In the genomic region with DNA sequence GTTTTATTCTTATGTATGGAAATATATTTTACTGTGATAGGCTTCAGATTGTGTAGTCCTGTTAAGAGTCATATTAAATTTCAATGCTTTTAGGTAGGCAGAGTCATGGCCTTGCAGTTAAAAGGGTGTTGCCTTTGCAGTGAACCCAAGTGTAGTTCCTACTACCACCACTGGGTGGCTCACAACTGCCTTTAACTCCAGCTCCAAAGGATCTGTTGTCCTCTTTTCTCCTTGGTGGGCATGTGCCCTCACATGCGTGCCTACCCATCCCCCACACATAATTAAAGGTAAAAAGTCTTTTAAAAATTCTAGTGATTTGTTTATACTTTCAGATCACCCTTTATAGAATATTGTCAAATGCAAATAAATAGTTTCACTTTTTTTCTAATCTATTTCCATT, we compare ENCODE assay signal across 8 mouse cellular contexts. TPM values are rescaled to one million over a fixed set of nuclear protein-coding genes. Genes with fewer than 3 reads are reported as not detected.
DNase-seq lines count a peak whose midpoint lies in the region; ATAC-seq and TF ChIP-seq lines count a peak whose summit lies in the region.

No protein-coding gene starts in this region.

- no peak for TF ChIP-seq POLR2A in limb, embryonic 14.5 days (IDR thresholded peaks at IDR 0.05; ENCODE audit: borderline replicate concordance, extremely low read depth, insufficient read depth, insufficient read length)

- H3K27ac ChIP-seq in limb, embryonic 14.5 days (replicated peaks; ENCODE audit: low read depth, low read length), result no peak overlapping the region
- H3K27ac ChIP-seq in neural tube, embryonic 11.5 days (ENCODE audit: low read depth, low read length), result no peak overlapping the region
- H3K27ac ChIP-seq in stomach, postnatal 0 days (replicated peaks), result no peak overlapping the region

- H3K27me3 ChIP-seq in limb, embryonic 14.5 days (ENCODE audit: control insufficient read depth, insufficient read depth, low read length), result no peaks in the 10 kb centered on the region
- H3K27me3 ChIP-seq in neural tube, embryonic 11.5 days (ENCODE audit: control insufficient read depth, insufficient read depth, low read length), result no peaks in the 10 kb centered on the region
- H3K27me3 ChIP-seq in stomach, postnatal 0 days (ENCODE audit: control insufficient read depth, insufficient read depth, low read length), result no peaks in the 10 kb centered on the region

- no peak for TF ChIP-seq EP300 in stomach, postnatal 0 days (optimal IDR thresholded peaks at IDR 0.05)

- H3K9me3 ChIP-seq in limb, embryonic 14.5 days (ENCODE audit: control insufficient read depth, low read length), result no peaks in the 10 kb centered on the region
- no peaks in the 10 kb centered on the region for H3K9me3 ChIP-seq in neural tube, embryonic 11.5 days (ENCODE audit: control insufficient read depth, low read length)
- no peaks in the 10 kb centered on the region for H3K9me3 ChIP-seq in stomach, postnatal 0 days (ENCODE audit: control insufficient read depth, low read length)

- no peaks in the 10 kb centered on the region for H3K4me1 ChIP-seq in limb, embryonic 14.5 days (ENCODE audit: control insufficient read depth, insufficient read depth, low read length)
- no peaks in the 10 kb centered on the region for H3K4me1 ChIP-seq in neural tube, embryonic 11.5 days (ENCODE audit: control insufficient read depth, insufficient read depth, low read length)
- no peaks in the 10 kb centered on the region for H3K4me1 ChIP-seq in stomach, postnatal 0 days (replicated peaks; ENCODE audit: control insufficient read depth, insufficient read depth)

- ATAC-seq in common myeloid progenitor, adult 5-6 weeks (replicated peaks; ENCODE audit: low read depth, poor library complexity, severe bottlenecking), result peak; percentile 94
- peak; percentile 41; the same call in 1 of the 2 replicates for ATAC-seq in limb, embryonic 14.5 days (ENCODE audit: low FRiP score, low read depth)
- peak; percentile 69 for ATAC-seq in neural tube, embryonic 11.5 days (ENCODE audit: insufficient read depth, low FRiP score, low TSS enrichment)
- ATAC-seq in stomach, postnatal 0 days (ENCODE audit: low FRiP score, low TSS enrichment), result 0 out of 2 replicates have a peak, but pooled peaks have one; percentile 45

- peaks cover 17% of the 10 kb centered on the region; the same call in 1 of the 2 replicates for H3K36me3 ChIP-seq in limb, embryonic 14.5 days (ENCODE audit: control insufficient read depth, insufficient read depth, low read length)
- no peaks in the 10 kb centered on the region for H3K36me3 ChIP-seq in neural tube, embryonic 11.5 days (ENCODE audit: control insufficient read depth, insufficient read depth, low read length)
- H3K36me3 ChIP-seq in stomach, postnatal 0 days (ENCODE audit: control insufficient read depth, insufficient read depth, low read length), result no peaks in the 10 kb centered on the region

- H3K4me2 ChIP-seq in limb, embryonic 14.5 days (replicated peaks; ENCODE audit: low read depth, low read length, severe bottlenecking), result no peak overlapping the region
- no peak overlapping the region for H3K4me2 ChIP-seq in neural tube, embryonic 11.5 days (ENCODE audit: low read depth)
- no peak overlapping the region for H3K4me2 ChIP-seq in stomach, postnatal 0 days (replicated peaks; ENCODE audit: low read depth)

- peak; percentile 87 for TF ChIP-seq CTCF in stomach, postnatal 0 days (IDR thresholded peaks at IDR 0.05; ENCODE audit: low read depth)

- 6% methylated on average over 1 of the region's 1 CpGs for WGBS in limb, embryonic 14.5 days
- WGBS in neural tube, embryonic 11.5 days, result 6% methylated on average over 1 of the region's 1 CpGs
- 0% methylated on average over 1 of the region's 1 CpGs for WGBS in stomach, postnatal 0 days

- no peak overlapping the region for H3K4me3 ChIP-seq in limb, embryonic 14.5 days (replicated peaks; ENCODE audit: low read length)
- no peak overlapping the region for H3K4me3 ChIP-seq in neural tube, embryonic 11.5 days (ENCODE audit: low read depth, low read length)
- H3K4me3 ChIP-seq in stomach, postnatal 0 days (ENCODE audit: low read depth, low read length), result no peak overlapping the region

- no peak overlapping the region for H3K9ac ChIP-seq in limb, embryonic 14.5 days (ENCODE audit: low read depth, low read length, severe bottlenecking)
- no peak overlapping the region for H3K9ac ChIP-seq in neural tube, embryonic 11.5 days (ENCODE audit: low read length)
- no peak overlapping the region for H3K9ac ChIP-seq in stomach, postnatal 0 days (ENCODE audit: low read length)

- peak; percentile 14 for DNase-seq in 3134 (ENCODE audit: extremely low read depth, insufficient read length, low spot score)
- DNase-seq in adipocyte (ENCODE audit: low spot score), result peak; percentile 86
- peak; percentile 75 for DNase-seq in gastrocnemius, postnatal 10 days
- DNase-seq in kidney, adult 9 months, result peak; percentile 75
- DNase-seq in limb, embryonic 14.5 days (ENCODE audit: low spot score), result peak; percentile 73
- DNase-seq in neural tube, embryonic 11.5 days (ENCODE audit: low spot score), result peak; percentile 76
- peak; percentile 78 for DNase-seq in stomach, postnatal 0 days (ENCODE audit: low spot score)

RNA-seq across cellular contexts. Expression of a gene that starts 31.5 kb away (rescaled TPM):
- 2.1 and 5.8 TPM in 2 replicates for total RNA-seq in common myeloid progenitor, adult 5-6 weeks (2017)
- under 1 TPM; 0.09 to 0.93 TPM for total RNA-seq in gastrocnemius, postnatal 10 days (2021)
- polyA plus RNA-seq in limb, embryonic 14.5 days (2012; rRNA removed), result 0.35 TPM in 2 replicates
- 0.70 and 0.73 TPM in 2 replicates for polyA plus RNA-seq in limb, embryonic 14.5 days (2014; fragmentation: Nextera tagmentation; extraction: Ambion mirVana)
- polyA plus RNA-seq in neural tube, embryonic 11.5 days (2014; fragmentation: Nextera tagmentation; extraction: Ambion mirVana), result 0.16 and 0.31 TPM in 2 replicates
- polyA plus RNA-seq in stomach, postnatal 0 days (2015; fragmentation: Nextera tagmentation; extraction: Ambion mirVana), result 0.06 and 0.07 TPM in 2 replicates

RNA-seq across cellular contexts. Expression of a gene that starts 34.0 kb away (rescaled TPM):
- total RNA-seq in common myeloid progenitor, adult 5-6 weeks (2017), result 38.1 and 41.4 TPM in 2 replicates
- total RNA-seq in gastrocnemius, postnatal 10 days (2021), result 10 to 100 TPM; 24.1 to 25.0 TPM
- polyA plus RNA-seq in limb, embryonic 14.5 days (2012; rRNA removed), result 18.6 and 28.8 TPM in 2 replicates
- polyA plus RNA-seq in limb, embryonic 14.5 days (2014; fragmentation: Nextera tagmentation; extraction: Ambion mirVana), result 36.8 and 38.4 TPM in 2 replicates
- 45.6 and 53.4 TPM in 2 replicates for polyA plus RNA-seq in neural tube, embryonic 11.5 days (2014; fragmentation: Nextera tagmentation; extraction: Ambion mirVana)
- 38.8 and 39.2 TPM in 2 replicates for polyA plus RNA-seq in stomach, postnatal 0 days (2015; fragmentation: Nextera tagmentation; extraction: Ambion mirVana)

RNA-seq across cellular contexts. Expression of a gene that starts 34.1 kb away (rescaled TPM):
- 11.1 and 12.7 TPM in 2 replicates for total RNA-seq in common myeloid progenitor, adult 5-6 weeks (2017)
- 1 to 10 TPM; 8.9 to 9.5 TPM for total RNA-seq in gastrocnemius, postnatal 10 days (2021)
- polyA plus RNA-seq in limb, embryonic 14.5 days (2012; rRNA removed), result 11.2 and 14.8 TPM in 2 replicates
- polyA plus RNA-seq in limb, embryonic 14.5 days (2014; fragmentation: Nextera tagmentation; extraction: Ambion mirVana), result 16.0 and 18.8 TPM in 2 replicates
- polyA plus RNA-seq in neural tube, embryonic 11.5 days (2014; fragmentation: Nextera tagmentation; extraction: Ambion mirVana), result 18.7 and 20.1 TPM in 2 replicates
- 12.8 and 13.0 TPM in 2 replicates for polyA plus RNA-seq in stomach, postnatal 0 days (2015; fragmentation: Nextera tagmentation; extraction: Ambion mirVana)

Comparison
In these comparisons a context has a peak if more than half of its experiments do, and no peak if none do; other contexts are left out.
1. DNase-seq: peak in every context shown above with its lines; median percentile 86 in adipocyte; 78 in stomach, postnatal 0 days; 76 in neural tube, embryonic 11.5 days; 75 in gastrocnemius, postnatal 10 days; 75 in kidney, adult 9 months; 73 in limb, embryonic 14.5 days; 14 in 3134.
2. ATAC-seq: peak in every context shown above with its lines; median percentile 94 in common myeloid progenitor, adult 5-6 weeks; 69 in neural tube, embryonic 11.5 days; 45 in stomach, postnatal 0 days; 41 in limb, embryonic 14.5 days.